Mouse (Mus musculus) thymus, adult 2 months (tissue): ENCODE measurements at regions not wholly inside any gene's neighbourhood (a gene's known extent, or its start where the extent isn't known, plus 50 kb on each side); places are given as distances from the start of the nearest gene placed in this dataset.

Source experiments
- CTCF ChIP-seq: fragments of 200-500 bp; IDR thresholded peaks from 2 replicates; pipeline ENCODE4 v1.5.1; 2012; ENCODE audit warnings: mild to moderate bottlenecking, control low read depth, low read length, moderate library complexity, borderline replicate concordance; ENCODE audit not compliant: control insufficient read depth, poor library complexity, insufficient read depth; ENCODE audit errors: extremely low read depth
- POLR2A ChIP-seq: fragments of 200-500 bp; IDR thresholded peaks from 2 replicates; pipeline ENCODE4 v1.6.1; 2012; ENCODE audit warnings: mild to moderate bottlenecking, low read length, control low read depth, moderate library complexity; ENCODE audit not compliant: control insufficient read depth, poor library complexity, insufficient read depth; ENCODE audit errors: extremely low read depth

- TF ChIP-seq CTCF = no peak
- TF ChIP-seq POLR2A = no peak
Observed at GRCm38 (mm10) chr12:79959540-79960305, 153.1 kb downstream of the Zfp36l1 start.
